Mouse (Mus musculus): Measurements from ENCODE around the gene Hist1h3e.

DNA sequence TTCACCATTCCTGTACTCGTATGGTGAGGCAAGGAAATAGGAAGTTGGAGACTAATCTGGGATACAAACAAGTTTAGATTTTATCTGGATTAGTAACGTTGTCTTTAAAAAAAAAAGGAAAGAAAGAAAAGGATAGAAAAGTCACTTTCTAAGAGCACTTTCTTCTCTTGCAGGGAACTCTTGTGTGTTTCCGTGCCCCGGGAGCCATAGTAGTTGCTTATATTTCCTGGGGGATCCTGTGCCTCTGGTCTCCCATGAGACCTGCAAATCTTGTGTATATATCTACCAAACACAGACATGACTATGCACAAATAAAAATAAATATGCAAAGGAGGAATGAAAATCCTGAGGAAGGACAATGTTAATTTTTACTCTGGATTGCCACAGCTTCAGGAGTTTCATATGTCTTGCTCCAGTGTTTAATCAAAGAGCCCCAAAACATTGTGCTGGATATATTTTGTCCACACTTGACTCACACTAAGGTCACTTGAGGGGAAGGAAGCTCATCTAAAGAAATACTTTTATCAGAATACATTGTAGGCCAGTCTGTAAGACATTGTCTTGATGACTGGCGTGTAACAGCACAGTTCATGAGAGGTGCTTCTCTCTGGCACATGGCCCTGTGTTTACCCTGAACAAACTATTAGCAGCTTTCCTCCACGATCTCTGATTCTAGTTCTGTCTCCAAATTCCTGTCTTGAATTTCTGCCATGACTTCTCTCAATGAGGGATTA lies 14.9 kb upstream of the Hist1h3e start:
- TF ChIP-seq MYOG (IDR thresholded peaks at IDR 0.05; ENCODE audit: control insufficient read depth, extremely low read depth, insufficient read length): no peak
- no peak for TF ChIP-seq CTCF (IDR thresholded peaks at IDR 0.05; ENCODE audit: control insufficient read depth, insufficient read depth, insufficient read length)

Data from C2C12 (cell line).